Mouse (Mus musculus) T-helper 17 cell (primary cell): ENCODE data around the gene Tanc1.

Experiments used
- in situ Hi-C, 2 experiments: fragments of 300-600 bp; cut with MboI, MseI; formaldehyde crosslinking; loops; 1 replicate in 1 of 2; 2 replicates in 1 of 2; pipeline ENCODE4 v1.15.1; 2025; ENCODE audit warnings: high pct_unique_total_duplicates in 2 of 2

Tanc1 gene

DNA sequence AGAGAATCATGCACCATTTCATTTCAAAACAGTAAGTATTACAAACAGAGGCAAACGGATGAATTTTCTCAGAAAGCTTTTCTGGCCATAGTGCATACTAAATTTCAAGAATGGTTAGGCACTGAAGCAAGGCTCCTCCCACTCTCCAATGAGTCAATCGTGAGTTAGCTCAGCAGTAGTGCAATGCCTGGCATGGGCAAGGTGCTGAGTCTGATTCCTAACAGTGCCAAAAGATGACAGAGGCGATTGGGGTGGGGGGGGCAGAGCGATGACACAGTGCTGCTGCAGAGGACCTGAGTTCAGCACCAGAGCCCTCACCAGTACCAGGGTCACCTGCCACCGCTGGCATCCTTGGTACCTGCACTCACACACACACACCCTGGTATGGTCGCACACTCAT lies 258.7 kb downstream of the Tanc1 start:
- in situ Hi-C loops = no loop called here

DNA sequence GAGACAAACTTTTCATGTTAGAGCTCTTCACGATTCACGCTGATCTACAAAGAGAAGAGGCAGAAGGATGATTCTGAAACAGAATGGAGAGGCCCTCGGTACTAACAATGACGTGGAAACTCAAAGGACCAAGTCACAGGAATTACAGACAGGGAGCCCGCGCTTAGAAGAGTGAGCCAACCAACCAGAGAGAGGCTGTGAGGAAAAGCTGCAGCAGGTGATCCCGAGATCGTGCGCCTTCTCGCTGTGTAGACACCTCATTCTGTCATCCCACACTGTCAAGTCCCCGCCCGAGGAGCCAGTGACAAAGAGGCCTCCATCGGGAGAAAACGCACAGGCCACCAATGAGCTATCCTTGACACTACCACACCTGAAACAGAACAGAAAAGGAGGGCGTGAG lies 264.6 kb downstream of the Tanc1 start:
- in situ Hi-C loops = no loop called here

- in situ Hi-C loops = no loop called here
Observed at GRCm38 (mm10) chr2:59877335-59877734, 265.5 kb downstream of the Tanc1 start.

- in situ Hi-C loops = no loop called here
Observed at GRCm38 (mm10) chr2:59878221-59878620, 266.4 kb downstream of the Tanc1 start.

GRCm38 (mm10) chr2:59881404-59881803 lies 269.6 kb downstream of the Tanc1 start:
- in situ Hi-C loops = no loop called here

DNA sequence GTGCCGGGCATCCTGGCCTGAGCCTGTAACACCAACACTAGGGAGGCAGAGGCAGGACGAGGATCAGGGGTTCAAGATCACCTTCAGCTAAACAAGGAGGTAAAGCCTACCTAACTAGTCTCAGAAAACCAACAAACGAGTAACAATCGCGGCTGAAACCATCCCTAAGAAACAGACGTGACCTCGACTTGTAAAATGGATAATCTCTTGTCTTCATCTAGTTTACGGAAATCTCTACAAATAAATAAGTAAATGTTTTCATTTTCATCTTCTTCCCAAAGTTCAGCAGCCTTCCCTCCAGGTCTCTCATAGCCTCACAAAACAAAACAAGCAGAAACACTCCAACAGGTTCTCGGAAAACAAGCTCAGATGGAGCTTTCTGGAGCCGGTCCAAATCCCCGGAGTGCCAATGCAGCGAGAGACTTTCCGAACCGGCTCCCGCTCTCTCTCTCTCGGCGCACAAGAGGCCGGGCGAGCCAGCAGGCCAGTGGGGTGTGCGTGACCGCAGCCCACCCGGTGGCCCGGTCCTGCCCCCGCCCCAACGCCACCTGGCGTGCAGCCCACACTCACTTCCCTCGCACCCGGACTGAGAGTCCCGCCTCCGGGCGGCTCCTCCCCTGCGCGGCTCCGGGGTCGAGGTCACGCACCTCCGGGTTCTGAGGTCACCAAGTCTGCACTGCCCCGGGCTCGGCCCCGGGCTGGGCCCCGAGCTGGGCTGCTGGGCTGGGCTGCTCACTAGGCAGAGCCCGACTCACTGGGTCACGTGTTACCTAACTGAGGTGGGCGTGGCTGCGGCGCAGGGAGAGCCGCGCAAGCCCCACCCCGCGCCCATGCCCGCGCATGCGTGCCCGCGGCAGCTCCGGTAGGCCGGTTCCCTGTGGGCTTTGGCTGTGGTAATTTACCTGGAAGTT lies 270.2 kb downstream of the Tanc1 start, which contains the start of gene Wdsub1:
Gene Wdsub1 (minus strand): TSS at position 761 of the 911 bp plus-strand sequence.
- in situ Hi-C loops = no loop called here

- in situ Hi-C loops = no loop called here
Observed at GRCm38 (mm10) chr2:59882742-59883281, 271.0 kb downstream of the Tanc1 start.

DNA sequence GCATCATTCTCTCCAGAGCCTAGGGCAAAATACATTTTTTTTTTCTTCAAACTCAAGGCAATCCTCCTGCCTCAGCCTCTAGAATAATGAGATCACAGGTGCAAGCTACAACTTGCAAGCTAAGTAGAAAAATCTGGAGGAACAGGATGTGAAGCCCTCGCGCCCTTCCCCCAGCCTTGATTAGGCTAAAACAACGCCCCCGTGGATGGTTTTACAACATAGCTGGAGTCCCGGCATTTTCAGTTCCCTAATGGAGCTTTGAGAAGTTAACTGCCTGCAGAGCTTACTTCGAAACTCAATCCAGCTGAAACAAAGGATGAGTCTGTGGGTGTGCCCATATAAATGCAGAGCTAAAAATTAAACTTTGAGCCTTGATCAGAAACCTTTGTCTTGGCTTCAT lies 277.9 kb downstream of the Tanc1 start:
- in situ Hi-C loops = no loop called here
